Mouse (Mus musculus) erythroblast, embryonic 14.5 days (primary cell): ENCODE measurements around the gene Stx8. TPM values are rescaled to one million over a fixed set of nuclear protein-coding genes. Genes with fewer than 3 reads are reported as not detected.

Source experiments
- H3K27me3 ChIP-seq: 2 replicates; pipeline ENCODE4 v1.6.1; 2012; ENCODE audit warnings: inconsistent platforms; ENCODE audit not compliant: control insufficient read depth
- H3K36me3 ChIP-seq: 2 replicates; pipeline ENCODE4 v1.6.1; 2012; ENCODE audit warnings: mild to moderate bottlenecking, inconsistent platforms; ENCODE audit not compliant: control insufficient read depth
- H3K4me1 ChIP-seq: 2 replicates; pipeline ENCODE4 v1.6.1; 2012; ENCODE audit warnings: inconsistent platforms; ENCODE audit not compliant: control insufficient read depth
- H3K4me3 ChIP-seq: replicated peaks from 2 replicates; pipeline ENCODE3; 2012; ENCODE audit warnings: moderate library complexity, mild to moderate bottlenecking, inconsistent platforms
- H3K9me3 ChIP-seq: 2 replicates; pipeline ENCODE4 v1.6.1; 2012; ENCODE audit warnings: low read length, inconsistent platforms, mixed read lengths; ENCODE audit not compliant: control insufficient read depth
- GATA1 ChIP-seq: IDR thresholded peaks from 2 replicates; pipeline ENCODE4 v1.6.1; 2012; ENCODE audit warnings: low read length, inconsistent platforms, mixed read lengths
- TAL1 ChIP-seq: IDR thresholded peaks from 3 replicates; pipeline ENCODE4 v1.6.1; 2012; ENCODE audit warnings: low read length, inconsistent platforms, mixed read lengths
- polyA plus RNA-seq: library from polyadenylated mRNA; stranded (reverse); fragments of >175 nt; gene quantifications from 2 replicates; pipeline ENCODE4 v1.2.3, GENCODE M21; 2012

Gene Stx8
- polyA plus RNA-seq, 1 experiment, result 0.17 TPM

DNA sequence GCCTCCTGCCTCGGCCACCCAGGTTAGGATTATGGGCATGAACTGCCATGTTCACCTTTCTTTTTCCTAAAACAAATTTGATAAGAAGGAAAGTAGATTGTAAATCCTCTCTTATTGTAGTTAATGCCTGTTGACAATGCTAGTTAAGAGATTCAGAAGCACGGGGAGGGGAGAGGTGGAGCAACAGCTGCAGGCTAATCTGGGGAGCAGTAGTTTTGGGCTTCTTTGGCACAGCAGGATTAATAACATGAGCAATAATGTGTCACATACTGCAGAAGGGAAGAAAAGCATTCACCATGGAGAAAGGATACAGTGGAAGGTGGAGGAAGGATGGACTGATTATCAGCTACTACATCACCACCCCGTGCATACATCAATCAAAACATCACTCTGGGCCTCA is 104.1 kb downstream of the Stx8 start:
- no peaks in the 10 kb centered on the region for H3K4me1 ChIP-seq
- H3K36me3 ChIP-seq, result no peaks in the 10 kb centered on the region
- H3K4me3 ChIP-seq, result no peak overlapping the region
- TF ChIP-seq TAL1 (no peak), GATA1 (no peak)
- H3K9me3 ChIP-seq, result no peaks in the 10 kb centered on the region
- H3K27me3 ChIP-seq, result no peaks in the 10 kb centered on the region

DNA sequence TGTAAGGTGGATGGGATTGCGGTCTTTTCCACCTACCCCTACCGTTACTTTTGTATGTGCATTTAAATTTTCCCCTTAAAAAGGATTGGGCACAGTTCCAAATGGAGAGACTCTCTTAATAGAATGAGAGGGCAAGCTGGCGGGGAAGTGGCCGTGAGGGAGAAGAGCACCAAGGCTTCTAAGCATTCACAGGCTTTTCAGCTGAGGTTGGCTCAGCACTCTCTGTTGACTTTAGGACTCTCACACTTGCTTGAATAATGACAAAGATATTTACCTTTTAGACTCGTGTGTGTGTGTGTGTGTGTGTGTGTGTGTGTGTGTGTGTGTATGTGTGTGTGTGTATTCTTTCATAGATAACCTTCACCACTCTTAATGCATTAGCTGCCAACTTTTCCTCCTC is 105.8 kb downstream of the Stx8 start:
- TF ChIP-seq TAL1 (no peak), GATA1 (no peak)
- Histone ChIP-seq H3K27me3 (no peaks in the 10 kb centered on the region), H3K9me3 (no peaks in the 10 kb centered on the region), H3K4me1 (no peaks in the 10 kb centered on the region), H3K4me3 (no peak overlapping the region), H3K36me3 (no peaks in the 10 kb centered on the region)

- Histone ChIP-seq H3K27me3 (no peaks in the 10 kb centered on the region), H3K9me3 (no peaks in the 10 kb centered on the region), H3K36me3 (no peaks in the 10 kb centered on the region), H3K4me3 (no peak overlapping the region), H3K4me1 (no peaks in the 10 kb centered on the region)
- no peak for TF ChIP-seq GATA1
- TF ChIP-seq TAL1, result no peak
These were observed 106.7 kb downstream of the Stx8 start for GRCm38 (mm10) chr11:68072597-68073210.

DNA sequence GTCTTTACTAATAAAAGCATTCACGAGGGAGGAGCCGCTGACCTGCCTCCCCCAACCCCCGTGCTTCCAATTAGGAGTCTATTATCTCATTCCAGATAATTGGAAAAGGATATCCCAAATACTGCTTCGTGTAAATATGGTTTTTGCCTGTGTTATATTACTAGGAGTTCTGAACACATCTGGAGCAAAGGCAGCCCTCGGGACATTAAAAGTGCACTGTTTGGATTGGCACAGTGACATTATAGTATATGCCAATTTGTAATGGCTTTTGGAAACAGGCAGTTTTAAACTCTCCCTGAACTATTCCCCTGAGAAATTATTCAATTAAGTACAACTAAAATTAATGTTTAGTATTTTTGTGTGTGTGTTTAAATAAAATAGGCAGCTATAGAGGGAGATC is 108.7 kb downstream of the Stx8 start:
- no peak overlapping the region for H3K4me3 ChIP-seq

DNA sequence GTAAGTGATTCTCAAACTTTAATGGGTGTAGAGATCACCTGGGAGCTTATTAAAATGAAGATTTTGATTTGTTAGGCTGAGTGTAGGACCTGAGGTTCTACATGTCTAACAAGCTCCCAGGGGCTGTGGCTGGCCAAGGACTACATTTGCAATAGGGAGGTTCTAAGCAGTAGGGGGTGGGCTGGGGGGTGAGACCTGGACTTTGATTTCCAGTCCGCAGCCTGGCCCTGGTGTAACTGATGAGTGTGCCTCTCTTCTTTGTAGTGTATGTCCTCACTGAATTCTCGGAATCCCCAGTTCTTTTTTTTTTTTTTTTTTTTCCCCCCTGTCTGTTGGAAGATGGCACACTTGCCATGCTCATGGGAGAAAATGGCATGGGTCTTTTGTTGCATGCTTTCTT is 109.3 kb downstream of the Stx8 start:
- TF ChIP-seq GATA1, result no peak
- no peaks in the 10 kb centered on the region for H3K9me3 ChIP-seq
- H3K4me1 ChIP-seq, result no peaks in the 10 kb centered on the region
- no peak overlapping the region for H3K4me3 ChIP-seq
- H3K27me3 ChIP-seq, result no peaks in the 10 kb centered on the region
- H3K36me3 ChIP-seq, result no peaks in the 10 kb centered on the region

More for the DNA sequence above, 108.7 kb downstream of the Stx8 start:
- Histone ChIP-seq H3K9me3 (no peaks in the 10 kb centered on the region), H3K36me3 (no peaks in the 10 kb centered on the region), H3K4me1 (no peaks in the 10 kb centered on the region), H3K27me3 (no peaks in the 10 kb centered on the region)
- TF ChIP-seq TAL1 (no peak), GATA1 (no peak)

DNA sequence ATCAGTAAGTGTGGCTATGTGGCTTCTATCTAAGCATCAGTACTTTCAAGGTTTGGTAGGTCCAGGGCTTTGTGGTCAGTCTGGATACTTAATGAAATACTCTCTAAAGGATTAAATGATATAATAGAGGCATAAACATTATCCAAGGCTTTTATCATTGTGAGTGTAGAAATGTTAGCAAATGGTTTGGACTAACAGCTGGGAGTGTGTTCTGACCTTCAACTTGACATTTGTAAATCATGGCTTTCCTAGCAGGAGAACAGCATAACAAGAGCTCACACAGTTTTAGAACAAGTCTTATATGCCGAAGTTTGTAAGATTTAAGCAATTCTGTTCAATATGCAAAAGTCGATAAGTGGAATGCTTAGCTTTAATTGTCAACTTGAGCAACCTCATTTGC is 113.8 kb downstream of the Stx8 start:
- no peaks in the 10 kb centered on the region for H3K27me3 ChIP-seq
- H3K4me1 ChIP-seq, result no peaks in the 10 kb centered on the region
- no peak for TF ChIP-seq GATA1
- no peak for TF ChIP-seq TAL1
- H3K9me3 ChIP-seq, result no peaks in the 10 kb centered on the region
- H3K36me3 ChIP-seq, result no peaks in the 10 kb centered on the region
- H3K4me3 ChIP-seq, result no peak overlapping the region

GRCm38 (mm10) chr11:68080999-68081398 is 115.0 kb downstream of the Stx8 start:
- H3K4me1 ChIP-seq, result no peaks in the 10 kb centered on the region
- no peaks in the 10 kb centered on the region for H3K36me3 ChIP-seq
- TF ChIP-seq TAL1 (no peak), GATA1 (no peak)
- no peaks in the 10 kb centered on the region for H3K27me3 ChIP-seq
- no peak overlapping the region for H3K4me3 ChIP-seq
- no peaks in the 10 kb centered on the region for H3K9me3 ChIP-seq

- TF ChIP-seq TAL1 (no peak), GATA1 (no peak)
- no peaks in the 10 kb centered on the region for H3K27me3 ChIP-seq
These were observed 116.8 kb downstream of the Stx8 start for GRCm38 (mm10) chr11:68082756-68083155.

GRCm38 (mm10) chr11:68083562-68083961 is 117.6 kb downstream of the Stx8 start:
- Histone ChIP-seq H3K36me3 (no peaks in the 10 kb centered on the region), H3K9me3 (no peaks in the 10 kb centered on the region), H3K4me1 (no peaks in the 10 kb centered on the region), H3K27me3 (no peaks in the 10 kb centered on the region), H3K4me3 (no peak overlapping the region)
- no peak for TF ChIP-seq GATA1
- no peak for TF ChIP-seq TAL1

More at GRCm38 (mm10) chr11:68082756-68083155, 116.8 kb downstream of the Stx8 start:
- H3K4me3 ChIP-seq, result no peak overlapping the region
- H3K4me1 ChIP-seq, result no peaks in the 10 kb centered on the region
- H3K9me3 ChIP-seq, result no peaks in the 10 kb centered on the region
- H3K36me3 ChIP-seq, result no peaks in the 10 kb centered on the region

- H3K4me1 ChIP-seq, result no peaks in the 10 kb centered on the region
- TF ChIP-seq TAL1 (no peak), GATA1 (no peak)
- H3K36me3 ChIP-seq, result no peaks in the 10 kb centered on the region
- no peaks in the 10 kb centered on the region for H3K9me3 ChIP-seq
- no peak overlapping the region for H3K4me3 ChIP-seq
- no peaks in the 10 kb centered on the region for H3K27me3 ChIP-seq
These were observed 120.2 kb downstream of the Stx8 start for GRCm38 (mm10) chr11:68086221-68086620.
